In genomic region chr13:45773381-45774168, GRCm38 (mm10) we compare ENCODE assay signal across 22 mouse cellular contexts.
A peak's percentile ranks its signal among the peaks of the same experiment; 100 is the strongest.
DNase-seq lines count a peak whose midpoint lies in the region; ATAC-seq and TF ChIP-seq lines count a peak whose summit lies in the region.
"Had no signal": no experiment of that assay in that cellular context is flagged by ENCODE, and none has a peak within 500 bp of the region (broad histone marks: within the 10 kb centered on the region; RNA-seq: fewer than 3 reads in every experiment).

No protein-coding gene starts in this region.

- TF ChIP-seq POLR2A in brain, embryonic 14.5 days (IDR thresholded peaks at IDR 0.05; ENCODE audit: borderline replicate concordance, extremely low read depth, insufficient read depth, insufficient read length, poor library complexity, severe bottlenecking): no peak

- no peak overlapping the region for H3K4me3 ChIP-seq in hindbrain, embryonic 13.5 days
- H3K4me3 ChIP-seq in hindbrain, embryonic 10.5 days: no peak overlapping the region
- peak overlapping the region; percentile 20 for H3K4me3 ChIP-seq in forebrain, embryonic 16.5 days (replicated peaks; ENCODE audit: low read length)
- no peak overlapping the region for H3K4me3 ChIP-seq in neural tube, embryonic 14.5 days (ENCODE audit: low read depth, low read length)
- H3K4me3 ChIP-seq: gastrocnemius, adult 2 months; heart, embryonic 15.5 days; kidney, embryonic 15.5 days; limb, embryonic 13.5 days; liver, embryonic 13.5 days; myocyte had no signal

- H3K9me3 ChIP-seq in hindbrain, embryonic 13.5 days: no peaks in the 10 kb centered on the region
- no peaks in the 10 kb centered on the region for H3K9me3 ChIP-seq in hindbrain, embryonic 10.5 days
- H3K9me3 ChIP-seq in forebrain, embryonic 16.5 days (ENCODE audit: control insufficient read depth, low read length): no peaks in the 10 kb centered on the region
- no peaks in the 10 kb centered on the region for H3K9me3 ChIP-seq in neural tube, embryonic 14.5 days (ENCODE audit: control insufficient read depth, low read length)
- H3K9me3 ChIP-seq: heart, embryonic 15.5 days; kidney, embryonic 15.5 days; liver, embryonic 13.5 days had no signal

- 57% methylated on average over 21 of the region's 21 CpGs for WGBS in hindbrain, embryonic 13.5 days
- WGBS in hindbrain, embryonic 10.5 days: 83% methylated on average over 21 of the region's 21 CpGs
- WGBS in forebrain, embryonic 16.5 days: 24% methylated on average over 21 of the region's 21 CpGs
- WGBS in neural tube, embryonic 14.5 days: 34% methylated on average over 21 of the region's 21 CpGs

- no peak for ATAC-seq in hindbrain, embryonic 13.5 days (ENCODE audit: low FRiP score)
- peak; percentile 75 for ATAC-seq in forebrain, embryonic 16.5 days
- no peak; the same call in 1 of the 2 replicates for ATAC-seq in neural tube, embryonic 14.5 days (ENCODE audit: low read depth)
- ATAC-seq: intestine, postnatal 0 days had no signal

- DNase-seq in hindbrain, embryonic 10.5 days (ENCODE audit: low spot score): no peak
- DNase-seq in brain, embryonic 14.5 days (ENCODE audit: low read depth): peak; percentile 72
- DNase-seq in kidney, postnatal 14 days: no peak
- no peak for DNase-seq in adrenal gland, postnatal 10 days
- DNase-seq: adrenal gland, adult 2 months; cerebellum, adult 11-12 months; cerebellum, postnatal 25 days; embryo, embryonic 11 days; gastrocnemius, adult 2 months; heart, adult 18-20 months; liver, embryonic 13.5 days; lung, embryonic 14.5 days; lung, postnatal 36 days; thymus, postnatal 14 days had no signal

- peak overlapping the region; percentile 58 for H3K27ac ChIP-seq in hindbrain, embryonic 13.5 days
- H3K27ac ChIP-seq in hindbrain, embryonic 10.5 days: no peak overlapping the region
- H3K27ac ChIP-seq in forebrain, embryonic 16.5 days (ENCODE audit: low read length): peak overlapping the region; percentile 60
- peak overlapping the region; percentile 4; the same call in 1 of the 2 replicates for H3K27ac ChIP-seq in neural tube, embryonic 14.5 days (ENCODE audit: low read depth, low read length)
- H3K27ac ChIP-seq: gastrocnemius, adult 2 months; heart, embryonic 15.5 days; kidney, embryonic 15.5 days; limb, embryonic 13.5 days; liver, embryonic 13.5 days had no signal

- H3K4me1 ChIP-seq in hindbrain, embryonic 13.5 days (replicated peaks): peaks cover 16% of the 10 kb centered on the region; the same call in 1 of the 2 replicates
- H3K4me1 ChIP-seq in hindbrain, embryonic 10.5 days (replicated peaks): peaks cover 6% of the 10 kb centered on the region; the same call in 1 of the 2 replicates
- peaks cover 19% of the 10 kb centered on the region for H3K4me1 ChIP-seq in forebrain, embryonic 16.5 days (replicated peaks; ENCODE audit: control insufficient read depth, insufficient read depth, low read length)
- 0 out of 2 replicates have a peak, but pooled peaks cover 4% of the 10 kb centered on the region for H3K4me1 ChIP-seq in neural tube, embryonic 14.5 days (ENCODE audit: control insufficient read depth, insufficient read depth, low read length)
- H3K4me1 ChIP-seq: heart, embryonic 15.5 days had no signal

- H3K27me3 ChIP-seq in hindbrain, embryonic 13.5 days: no peaks in the 10 kb centered on the region
- H3K27me3 ChIP-seq in hindbrain, embryonic 10.5 days (ENCODE audit: insufficient read depth, poor library complexity, severe bottlenecking): no peaks in the 10 kb centered on the region
- no peaks in the 10 kb centered on the region for H3K27me3 ChIP-seq in forebrain, embryonic 16.5 days (replicated peaks; ENCODE audit: control insufficient read depth, insufficient read depth, low read length)
- H3K27me3 ChIP-seq in neural tube, embryonic 14.5 days (ENCODE audit: control insufficient read depth, insufficient read depth, low read length): no peaks in the 10 kb centered on the region
- H3K27me3 ChIP-seq: heart, embryonic 15.5 days; kidney, embryonic 15.5 days; limb, embryonic 13.5 days; liver, embryonic 13.5 days had no signal

- peak overlapping the region; percentile 20 for H3K4me2 ChIP-seq in hindbrain, embryonic 13.5 days
- H3K4me2 ChIP-seq in forebrain, embryonic 16.5 days (ENCODE audit: low read length): peak overlapping the region; percentile 35
- peak overlapping the region; percentile 4; the same call in 1 of the 2 replicates for H3K4me2 ChIP-seq in neural tube, embryonic 14.5 days (ENCODE audit: low read depth, low read length)
- H3K4me2 ChIP-seq: heart, embryonic 15.5 days; kidney, embryonic 15.5 days; limb, embryonic 13.5 days; liver, embryonic 13.5 days; lung, embryonic 14.5 days had no signal

- TF ChIP-seq CTCF in brain, embryonic 14.5 days (IDR thresholded peaks at IDR 0.05; ENCODE audit: borderline replicate concordance, extremely low read depth, insufficient read depth, insufficient read length): no peak

- H3K36me3 ChIP-seq in hindbrain, embryonic 13.5 days: peaks cover 7% of the 10 kb centered on the region
- H3K36me3 ChIP-seq in hindbrain, embryonic 10.5 days: no peaks in the 10 kb centered on the region
- 0 out of 2 replicates have a peak, but pooled peaks cover 2% of the 10 kb centered on the region for H3K36me3 ChIP-seq in forebrain, embryonic 16.5 days (ENCODE audit: control insufficient read depth, insufficient read depth)
- H3K36me3 ChIP-seq in neural tube, embryonic 14.5 days (ENCODE audit: control insufficient read depth, insufficient read depth, low read length): no peaks in the 10 kb centered on the region
- H3K36me3 ChIP-seq: liver, embryonic 13.5 days had no signal

- 0 out of 2 replicates have a peak overlapping the region, but pooled peaks have one; percentile 35 for H3K9ac ChIP-seq in hindbrain, embryonic 13.5 days
- peak overlapping the region; percentile 38 for H3K9ac ChIP-seq in forebrain, embryonic 16.5 days (replicated peaks; ENCODE audit: low read depth, low read length)
- no peak overlapping the region for H3K9ac ChIP-seq in neural tube, embryonic 14.5 days (replicated peaks; ENCODE audit: low read depth, low read length)
- H3K9ac ChIP-seq: heart, embryonic 15.5 days; kidney, embryonic 15.5 days; limb, embryonic 13.5 days; liver, embryonic 13.5 days; lung, embryonic 14.5 days had no signal
